Mouse (Mus musculus): ENCODE results near the gene Gm11096.

Gene Gm11096

DNA sequence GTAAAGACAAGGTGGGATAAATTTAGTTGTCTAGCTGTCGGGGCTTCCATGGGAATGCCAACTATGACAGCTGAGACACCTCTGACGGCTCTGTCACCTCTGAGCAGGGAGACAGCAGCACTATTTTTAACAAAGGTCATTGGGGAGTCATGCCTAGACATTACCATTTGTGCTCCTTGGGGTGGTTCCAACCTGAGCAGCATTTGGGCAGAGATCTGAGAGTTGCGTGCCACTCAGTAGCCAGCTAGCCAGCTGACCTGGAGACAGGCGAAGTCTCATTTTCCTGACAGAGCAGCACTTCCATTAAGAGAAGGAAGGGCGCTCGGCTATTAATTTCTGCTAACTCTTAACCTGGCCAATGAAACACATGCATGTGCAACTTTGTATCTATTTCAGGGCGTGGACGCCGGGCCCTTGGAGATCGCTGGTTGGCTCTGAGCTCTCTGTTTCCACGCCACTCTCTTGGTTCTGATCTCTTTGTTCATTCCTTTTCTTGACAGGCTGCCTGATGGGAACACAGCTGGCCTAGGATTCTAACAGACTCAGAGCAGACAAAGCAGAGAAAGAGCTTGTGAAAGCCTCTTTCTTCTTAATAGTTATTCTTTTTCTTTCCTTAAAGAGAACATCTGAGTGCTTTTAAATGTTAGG, 40.4 kb downstream of the Gm11096 start:
- DNase-seq (ENCODE audit: low spot score), result no peak

DNA sequence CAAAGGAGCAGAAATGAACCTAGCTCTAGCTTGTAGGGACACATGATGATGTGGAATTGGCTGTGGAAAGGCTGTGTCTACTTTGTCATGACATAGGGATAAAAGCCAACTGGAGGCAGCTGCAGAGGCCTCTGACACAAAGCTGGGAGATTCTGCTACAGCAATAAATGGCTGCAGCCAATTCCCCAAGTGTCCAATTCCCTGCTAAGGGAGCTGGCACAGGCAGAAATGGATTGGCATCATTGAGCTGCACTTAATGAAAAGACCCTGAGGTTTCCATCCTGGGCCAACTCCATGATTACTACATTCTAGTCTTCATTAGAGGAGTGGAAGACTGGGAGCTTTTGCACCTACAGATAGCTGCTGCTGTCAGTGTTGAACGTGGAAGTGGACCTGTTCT, 44.8 kb downstream of the Gm11096 start:
- no peak for DNase-seq (ENCODE audit: low spot score)
